ENCODE assay signal across 17 mouse cellular contexts in the genomic region with DNA sequence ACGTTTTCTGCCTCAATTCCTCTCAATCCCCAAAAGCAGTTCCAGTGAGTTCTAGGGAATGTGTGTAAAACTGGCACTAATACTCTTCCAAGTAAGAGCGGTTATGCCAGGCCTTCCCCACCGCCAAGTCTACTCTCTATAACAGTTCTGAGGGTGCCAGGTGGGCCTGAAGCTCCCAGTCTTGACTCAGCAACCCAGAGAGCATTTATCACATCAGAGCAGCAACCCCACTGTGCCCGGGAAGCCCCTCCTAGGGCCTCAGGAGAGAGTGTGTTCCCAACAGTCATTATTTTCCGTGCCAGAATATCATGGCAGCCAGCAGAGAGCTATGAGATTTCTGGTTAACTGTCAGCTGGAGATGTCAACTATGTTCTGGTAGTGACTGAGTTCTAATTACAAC.
"Had no signal": no experiment of that assay in that cellular context is flagged by ENCODE, and none has a peak within 500 bp of the region (broad histone marks: within the 10 kb centered on the region; RNA-seq: fewer than 3 reads in every experiment).

No protein-coding gene starts in this region.

- H3K27ac ChIP-seq: liver, embryonic 13.5 days; midbrain, embryonic 12.5 days; neural tube, embryonic 13.5 days had no signal

- H3K4me1 ChIP-seq: liver, embryonic 13.5 days; midbrain, embryonic 12.5 days; neural tube, embryonic 13.5 days had no signal

- ATAC-seq: midbrain, embryonic 16.5 days had no signal

- H3K4me2 ChIP-seq: liver, embryonic 13.5 days; midbrain, embryonic 12.5 days; neural tube, embryonic 13.5 days had no signal

- H3K36me3 ChIP-seq: liver, embryonic 13.5 days; midbrain, embryonic 12.5 days; neural tube, embryonic 13.5 days had no signal

- H3K4me3 ChIP-seq: liver, embryonic 13.5 days; midbrain, embryonic 12.5 days; myocyte; neural tube, embryonic 13.5 days had no signal

- H3K9ac ChIP-seq: liver, embryonic 13.5 days; midbrain, embryonic 12.5 days; neural tube, embryonic 13.5 days had no signal

- H3K27me3 ChIP-seq: liver, embryonic 13.5 days; midbrain, embryonic 12.5 days; neural tube, embryonic 13.5 days had no signal

- DNase-seq: kidney, adult 9 months; kidney, postnatal 14 days; kidney, postnatal 4 days; liver, embryonic 13.5 days; lung, adult 2 months; lung, postnatal 14 days; lung, postnatal 4 days; retina, postnatal 1 day; right cerebral cortex, postnatal 25 days; spleen, adult 18-20 months; thymus, adult 2 months; thymus, postnatal 14 days; thymus, postnatal 4 days had no signal

- H3K9me3 ChIP-seq: liver, embryonic 13.5 days; midbrain, embryonic 12.5 days; neural tube, embryonic 13.5 days had no signal
